Mouse (Mus musculus): ENCODE results near the gene Orc5. TPM values are rescaled to one million over a fixed set of nuclear protein-coding genes. Genes with fewer than 3 reads are reported as not detected.

Orc5 gene
- polyA plus RNA-seq, 1 experiment from 2014 or later: 36.9 TPM

GRCm38 (mm10) chr5:22559801-22560200 is 9.6 kb upstream of the Orc5 start:
- no peaks in the 10 kb centered on the region for H3K4me1 ChIP-seq
- no peak for ATAC-seq (ENCODE audit: insufficient number of reproducible peaks, insufficient read depth, low FRiP score, low TSS enrichment, low read depth)
- peaks cover 9% of the 10 kb centered on the region for H3K36me3 ChIP-seq
- no peak overlapping the region for H3K9ac ChIP-seq
- H3K4me3 ChIP-seq: no peak overlapping the region
- H3K4me2 ChIP-seq: no peak overlapping the region
- WGBS: 69% methylated on average over 2 of the region's 2 CpGs
- H3K27ac ChIP-seq: no peak overlapping the region
- no peaks in the 10 kb centered on the region for H3K9me3 ChIP-seq
- H3K27me3 ChIP-seq: no peaks in the 10 kb centered on the region

GRCm38 (mm10) chr5:22557491-22558113 is 7.4 kb upstream of the Orc5 start:
- Histone ChIP-seq H3K9me3 (no peaks in the 10 kb centered on the region), H3K4me1 (no peaks in the 10 kb centered on the region), H3K27ac (no peak overlapping the region), H3K27me3 (no peaks in the 10 kb centered on the region), H3K4me2 (no peak overlapping the region), H3K36me3 (peaks cover 9% of the 10 kb centered on the region), H3K4me3 (no peak overlapping the region), H3K9ac (no peak overlapping the region)
- ATAC-seq (ENCODE audit: insufficient number of reproducible peaks, insufficient read depth, low FRiP score, low TSS enrichment, low read depth): no peak
- 86% methylated on average over 4 of the region's 4 CpGs for WGBS

- H3K27me3 ChIP-seq: no peaks in the 10 kb centered on the region
- H3K4me2 ChIP-seq: no peak overlapping the region
- no peak for ATAC-seq (ENCODE audit: insufficient number of reproducible peaks, insufficient read depth, low FRiP score, low TSS enrichment, low read depth)
- 86% methylated on average over 4 of the region's 4 CpGs for WGBS
- H3K9me3 ChIP-seq: no peaks in the 10 kb centered on the region
- H3K9ac ChIP-seq: no peak overlapping the region
- no peak overlapping the region for H3K27ac ChIP-seq
- H3K4me1 ChIP-seq: no peaks in the 10 kb centered on the region
- peaks cover 9% of the 10 kb centered on the region for H3K36me3 ChIP-seq
- no peak overlapping the region for H3K4me3 ChIP-seq
Observed at GRCm38 (mm10) chr5:22556713-22557112, 6.5 kb upstream of the Orc5 start.

GRCm38 (mm10) chr5:22552233-22552765 is 2.1 kb upstream of the Orc5 start:
- H3K4me1 ChIP-seq: peaks cover 13% of the 10 kb centered on the region
- no peak for ATAC-seq (ENCODE audit: insufficient number of reproducible peaks, insufficient read depth, low FRiP score, low TSS enrichment, low read depth)
- H3K9ac ChIP-seq: no peak overlapping the region
- H3K4me2 ChIP-seq: no peak overlapping the region
- no peak overlapping the region for H3K4me3 ChIP-seq
- H3K36me3 ChIP-seq: peaks cover 2% of the 10 kb centered on the region
- H3K9me3 ChIP-seq: no peaks in the 10 kb centered on the region
- H3K27ac ChIP-seq: no peak overlapping the region
- H3K27me3 ChIP-seq: no peaks in the 10 kb centered on the region
- 93% methylated on average over 14 of the region's 14 CpGs for WGBS

GRCm38 (mm10) chr5:22549366-22550032 is 730 bp downstream of the Orc5 start:
- WGBS: 15% methylated on average over 11 of the region's 11 CpGs
- peak; percentile 15; the same call in 1 of the 2 replicates for ATAC-seq (ENCODE audit: insufficient number of reproducible peaks, insufficient read depth, low FRiP score, low TSS enrichment, low read depth)
- Histone ChIP-seq H3K4me1 (peaks cover 13% of the 10 kb centered on the region), H3K36me3 (peaks cover 23% of the 10 kb centered on the region), H3K27ac (peak overlapping the region; percentile 85), H3K27me3 (no peaks in the 10 kb centered on the region), H3K9me3 (no peaks in the 10 kb centered on the region), H3K9ac (peak overlapping the region; percentile 82), H3K4me2 (peak overlapping the region; percentile 75), H3K4me3 (peak overlapping the region; percentile 70)

- Histone ChIP-seq H3K27me3 (no peaks in the 10 kb centered on the region), H3K9ac (no peak overlapping the region), H3K4me3 (no peak overlapping the region), H3K4me2 (peak overlapping the region; percentile 75), H3K4me1 (peaks cover 13% of the 10 kb centered on the region), H3K36me3 (peaks cover 29% of the 10 kb centered on the region), H3K27ac (no peak overlapping the region), H3K9me3 (no peaks in the 10 kb centered on the region)
- ATAC-seq (ENCODE audit: insufficient number of reproducible peaks, insufficient read depth, low FRiP score, low TSS enrichment, low read depth): no peak
- WGBS: 79% methylated on average over 6 of the region's 6 CpGs
Observed at GRCm38 (mm10) chr5:22548556-22549161, 1.6 kb downstream of the Orc5 start.

GRCm38 (mm10) chr5:22546536-22546935 is 3.7 kb downstream of the Orc5 start:
- no peak overlapping the region for H3K27ac ChIP-seq
- no peaks in the 10 kb centered on the region for H3K27me3 ChIP-seq
- 97% methylated on average over 5 of the region's 5 CpGs for whole genome bisulfite sequencing
- H3K36me3 ChIP-seq: peaks cover 37% of the 10 kb centered on the region
- ATAC-seq (ENCODE audit: insufficient number of reproducible peaks, insufficient read depth, low FRiP score, low TSS enrichment, low read depth): no peak
- H3K9ac ChIP-seq: no peak overlapping the region
- no peak overlapping the region for H3K4me3 ChIP-seq
- H3K4me1 ChIP-seq: peaks cover 13% of the 10 kb centered on the region
- H3K9me3 ChIP-seq: no peaks in the 10 kb centered on the region
- no peak overlapping the region for H3K4me2 ChIP-seq

- H3K4me3 ChIP-seq: no peak overlapping the region
- H3K9ac ChIP-seq: no peak overlapping the region
- peaks cover 48% of the 10 kb centered on the region for H3K36me3 ChIP-seq
- no peaks in the 10 kb centered on the region for H3K9me3 ChIP-seq
- no peak overlapping the region for H3K27ac ChIP-seq
- no peak for ATAC-seq (ENCODE audit: insufficient number of reproducible peaks, insufficient read depth, low FRiP score, low TSS enrichment, low read depth)
- H3K4me2 ChIP-seq: no peak overlapping the region
- H3K27me3 ChIP-seq: no peaks in the 10 kb centered on the region
- H3K4me1 ChIP-seq: peaks cover 10% of the 10 kb centered on the region
Observed at GRCm38 (mm10) chr5:22545305-22545704, 4.9 kb downstream of the Orc5 start.

- no peaks in the 10 kb centered on the region for H3K9me3 ChIP-seq
- WGBS: 91% methylated on average over 2 of the region's 2 CpGs
- no peak overlapping the region for H3K27ac ChIP-seq
- no peaks in the 10 kb centered on the region for H3K4me1 ChIP-seq
- H3K4me3 ChIP-seq: no peak overlapping the region
- no peak overlapping the region for H3K9ac ChIP-seq
- ATAC-seq (ENCODE audit: insufficient number of reproducible peaks, insufficient read depth, low FRiP score, low TSS enrichment, low read depth): no peak
- H3K4me2 ChIP-seq: no peak overlapping the region
- no peaks in the 10 kb centered on the region for H3K27me3 ChIP-seq
- peaks cover 64% of the 10 kb centered on the region for H3K36me3 ChIP-seq
Observed at GRCm38 (mm10) chr5:22542676-22543075, 7.6 kb downstream of the Orc5 start.

GRCm38 (mm10) chr5:22538996-22539600 is 11.1 kb downstream of the Orc5 start:
- H3K27me3 ChIP-seq: no peaks in the 10 kb centered on the region
- ATAC-seq (ENCODE audit: insufficient number of reproducible peaks, insufficient read depth, low FRiP score, low TSS enrichment, low read depth): no peak
- WGBS: 88% methylated on average over 7 of the region's 7 CpGs
- no peaks in the 10 kb centered on the region for H3K9me3 ChIP-seq
- peaks cover 55% of the 10 kb centered on the region for H3K36me3 ChIP-seq
- H3K4me3 ChIP-seq: no peak overlapping the region
- no peak overlapping the region for H3K4me2 ChIP-seq
- no peaks in the 10 kb centered on the region for H3K4me1 ChIP-seq
- H3K9ac ChIP-seq: no peak overlapping the region
- no peak overlapping the region for H3K27ac ChIP-seq

GRCm38 (mm10) chr5:22536695-22537094 is 13.5 kb downstream of the Orc5 start:
- H3K4me1 ChIP-seq: no peaks in the 10 kb centered on the region
- H3K4me3 ChIP-seq: no peak overlapping the region
- no peak overlapping the region for H3K27ac ChIP-seq
- H3K36me3 ChIP-seq: peaks cover 47% of the 10 kb centered on the region
- no peak for ATAC-seq (ENCODE audit: insufficient number of reproducible peaks, insufficient read depth, low FRiP score, low TSS enrichment, low read depth)
- no peak overlapping the region for H3K4me2 ChIP-seq
- H3K9ac ChIP-seq: no peak overlapping the region
- H3K9me3 ChIP-seq: no peaks in the 10 kb centered on the region
- WGBS: 89% methylated on average over 1 of the region's 1 CpGs
- no peaks in the 10 kb centered on the region for H3K27me3 ChIP-seq

All from embryonic facial prominence, embryonic 13.5 days (tissue).